Mouse (Mus musculus) left cerebral cortex, postnatal 10 days (tissue): ENCODE data around the gene Il34. TPM values are rescaled to one million over a fixed set of nuclear protein-coding genes. Genes with fewer than 3 reads are reported as not detected.
A peak's percentile ranks its signal among the peaks of the same experiment; 100 is the strongest.
"Not testable (repeated sequence)": the region's sequence is repeated elsewhere in the genome, so short reads cannot be mapped to it uniquely, and the experiment has no call there.

ENCODE experiments used
- DNase-seq, 2 experiments: peaks; one replicate each; pipeline ENCODE4 v3.0.0; 2021 to 2022; ENCODE audit warnings: low spot score in 2 of 2, mixed read lengths in 1 of 2; ENCODE audit errors: extremely low spot score in 1 of 2
- intact Hi-C: fragments of 180-260 bp; cut with DNase I; formaldehyde crosslinking; loops from one replicate; pipeline ENCODE4 v1.15.1; 2025
- total RNA-seq, 2 experiments: library from RNA; stranded (reverse); gene quantifications; 2 replicates each; pipeline ENCODE4 v1.2.3; 2021

Gene Il34
- total RNA-seq, 2 experiments from 2014 or later = 74.9 to 82.0 TPM

- intact Hi-C loops = no loop called here
- no peak for DNase-seq
These were observed 16.2 kb downstream of the Il34 start for GRCm38 (mm10) chr8:110789571-110789970.

- intact Hi-C loops = no loop called here
- DNase-seq = peak in 1 of 2 experiments; percentile 56
These were observed 16.7 kb downstream of the Il34 start for GRCm38 (mm10) chr8:110788981-110789380.

GRCm38 (mm10) chr8:110787411-110787954 is 18.2 kb downstream of the Il34 start:
- DNase-seq = no peak
- intact Hi-C loops = no loop called here

GRCm38 (mm10) chr8:110786934-110787333 is 18.8 kb downstream of the Il34 start:
- no peak for DNase-seq
- intact Hi-C loops = no loop called here

GRCm38 (mm10) chr8:110786501-110786900 is 19.2 kb downstream of the Il34 start:
- intact Hi-C loops, DNase-seq: not testable (repeated sequence)

- intact Hi-C loops = no loop called here
These were observed 20.4 kb downstream of the Il34 start for GRCm38 (mm10) chr8:110785366-110785765.

GRCm38 (mm10) chr8:110779924-110780718 is 25.6 kb downstream of the Il34 start:
- DNase-seq = no peak
- intact Hi-C loops = no loop called here

More at GRCm38 (mm10) chr8:110785366-110785765, 20.4 kb downstream of the Il34 start:
- DNase-seq = no peak

GRCm38 (mm10) chr8:110776335-110776734 is 29.4 kb downstream of the Il34 start:
- intact Hi-C loops = no loop called here
- no peak for DNase-seq

- DNase-seq = no peak
- intact Hi-C loops = no loop called here
These were observed 30.0 kb downstream of the Il34 start for GRCm38 (mm10) chr8:110775721-110776120.

GRCm38 (mm10) chr8:110775316-110775715 is 30.4 kb downstream of the Il34 start:
- intact Hi-C loops = no loop called here
- DNase-seq = no peak

- intact Hi-C loops = no loop called here
- no peak for DNase-seq
These were observed 31.0 kb downstream of the Il34 start for GRCm38 (mm10) chr8:110774725-110775124.

GRCm38 (mm10) chr8:110774047-110774446 is 31.7 kb downstream of the Il34 start:
- intact Hi-C loops = no loop called here
- no peak for DNase-seq

GRCm38 (mm10) chr8:110772452-110772851 is 33.3 kb downstream of the Il34 start:
- intact Hi-C loops = no loop called here
- no peak for DNase-seq

GRCm38 (mm10) chr8:110767261-110767660 is 38.5 kb downstream of the Il34 start:
- intact Hi-C loops = no loop called here

GRCm38 (mm10) chr8:110764671-110765070 is 41.1 kb downstream of the Il34 start:
- DNase-seq = no peak
- intact Hi-C loops = no loop called here

More at GRCm38 (mm10) chr8:110767261-110767660, 38.5 kb downstream of the Il34 start:
- no peak for DNase-seq

- intact Hi-C loops = no loop called here
- no peak for DNase-seq
These were observed 43.7 kb downstream of the Il34 start for GRCm38 (mm10) chr8:110761988-110762387.

- intact Hi-C loops = no loop called here
- peak in 1 of 2 experiments; percentile 88 for DNase-seq
These were observed 44.5 kb downstream of the Il34 start for GRCm38 (mm10) chr8:110761185-110761584.

- intact Hi-C loops = no loop called here
These were observed 45.3 kb downstream of the Il34 start for GRCm38 (mm10) chr8:110760280-110760940.

GRCm38 (mm10) chr8:110756196-110756595 is 49.5 kb downstream of the Il34 start:
- DNase-seq = no peak
- intact Hi-C loops = no loop called here

More at GRCm38 (mm10) chr8:110760280-110760940, 45.3 kb downstream of the Il34 start:
- no peak for DNase-seq
